Mouse (Mus musculus): ENCODE measurements around the gene Gm49673. TPM values are rescaled to one million over a fixed set of nuclear protein-coding genes. Genes with fewer than 3 reads are reported as not detected.
A peak's percentile ranks its signal among the peaks of the same experiment; 100 is the strongest.
"Not testable (repeated sequence)": the region's sequence is repeated elsewhere in the genome, so short reads cannot be mapped to it uniquely, and the experiment has no call there.

Gm49673 gene
- polyA plus RNA-seq, 1 experiment from 2014 or later = not detected

DNA sequence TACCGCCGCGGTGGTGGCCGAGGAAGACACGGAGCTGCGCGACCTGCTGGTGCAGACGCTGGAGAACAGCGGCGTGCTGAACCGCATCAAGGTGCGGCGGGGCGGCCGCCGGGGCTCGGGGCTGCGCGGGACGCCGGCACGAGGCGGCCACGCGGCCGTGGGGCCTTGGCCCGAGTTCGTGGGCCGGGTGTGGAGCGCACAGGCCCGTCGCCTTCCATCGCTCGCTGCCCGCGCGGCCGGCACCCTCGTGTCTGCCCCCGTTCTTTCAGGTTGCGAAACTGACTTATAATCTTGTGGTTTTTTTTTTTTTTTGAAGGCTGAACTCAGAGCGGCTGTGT, 18.0 kb upstream of the Gm49673 start:
- H3K4me1 ChIP-seq; ATAC-seq (ENCODE audit: extremely low read depth, insufficient number of reproducible peaks, low FRiP score, low TSS enrichment); H3K9me3 ChIP-seq; H3K27me3 ChIP-seq (replicated peaks): not testable (repeated sequence)
- peak overlapping the region; percentile 65 for H3K4me2 ChIP-seq
- H3K27ac ChIP-seq (replicated peaks) = peak overlapping the region; percentile 56; the same call in 1 of the 2 replicates
- H3K9ac ChIP-seq = peak overlapping the region; percentile 83
- H3K4me3 ChIP-seq = peak overlapping the region; percentile 61
- H3K36me3 ChIP-seq = peaks cover 16% of the 10 kb centered on the region
- WGBS = under 1% methylated on average over 40 of the region's 42 CpGs

DNA sequence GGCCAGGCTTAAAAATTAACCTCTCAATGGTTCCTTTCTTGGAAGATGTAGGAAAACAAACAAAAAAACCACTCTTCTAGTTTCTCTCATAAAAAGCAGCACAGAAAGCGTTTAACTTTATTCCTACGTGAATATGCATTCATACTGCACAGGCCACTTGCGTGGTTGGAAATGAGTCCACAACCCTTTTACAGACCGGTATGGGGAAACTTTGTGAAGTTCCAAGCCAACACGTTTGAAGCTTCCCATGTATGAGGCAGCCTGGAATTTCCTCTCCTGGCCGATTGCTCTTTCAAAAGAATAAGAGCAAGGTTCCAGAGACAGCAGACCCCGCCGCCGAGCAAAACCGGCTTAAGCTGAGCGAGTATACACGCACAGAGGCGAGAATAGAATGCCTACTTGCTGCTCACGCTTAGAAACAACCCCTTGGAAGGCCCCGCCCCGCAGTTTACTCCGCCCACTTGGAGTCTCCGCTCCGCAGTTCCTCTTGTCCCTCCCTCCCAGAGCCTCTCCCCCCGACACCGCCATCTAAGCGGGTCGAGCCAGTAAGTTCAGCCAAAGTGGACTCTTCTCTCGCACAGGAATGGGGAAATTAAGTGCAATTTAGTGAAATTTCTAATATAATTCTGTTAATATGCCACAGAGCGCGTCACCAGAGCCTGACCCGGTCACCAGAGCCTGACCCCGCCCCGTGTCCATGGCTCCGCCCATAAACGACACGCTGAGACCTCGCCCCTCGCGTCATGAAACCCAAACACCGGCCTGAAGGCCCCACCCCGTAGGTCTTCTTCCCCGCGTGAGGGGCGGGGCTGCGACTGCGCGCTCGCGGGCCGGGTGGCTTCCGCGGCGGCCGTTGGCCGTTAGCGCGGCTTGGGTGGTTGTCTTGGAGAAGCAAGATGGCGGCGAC, 17.4 kb upstream of the Gm49673 start, which contains the start of gene Fgfr1op:
Gene Fgfr1op, plus strand, starts transcription at position 801 of the 907 bp plus-strand sequence.
- under 1% methylated on average over 20 of the region's 55 CpGs for WGBS
- peak within 1 kb of the TSS; percentile 56; the same call in 1 of the 2 replicates for H3K27ac ChIP-seq (replicated peaks)
- H3K9ac ChIP-seq = peak within 1 kb of the TSS; percentile 83

DNA sequence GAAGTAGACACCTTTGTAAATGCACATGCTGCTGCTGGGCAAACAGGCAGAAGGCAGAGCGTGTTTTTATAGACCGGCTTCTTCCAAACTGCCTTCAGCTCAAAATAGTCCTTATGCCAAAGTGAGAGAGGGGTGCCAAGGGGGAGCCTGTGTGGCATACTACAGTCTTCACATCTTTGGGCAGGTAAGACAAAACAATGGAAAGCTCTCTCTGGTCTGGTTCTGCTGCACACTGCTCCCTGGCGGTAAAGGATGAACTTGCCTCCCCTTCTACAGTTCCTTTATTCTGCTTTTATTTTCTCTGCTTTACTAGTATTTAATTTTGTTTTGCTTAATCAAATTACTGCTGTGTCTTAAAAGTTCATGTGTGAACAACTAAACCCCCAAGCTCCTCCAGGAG, 13.4 kb upstream of the Gm49673 start:
- H3K27me3 ChIP-seq (replicated peaks); H3K27ac ChIP-seq (replicated peaks); H3K4me3 ChIP-seq; H3K36me3 ChIP-seq; H3K4me1 ChIP-seq; ATAC-seq (ENCODE audit: extremely low read depth, insufficient number of reproducible peaks, low FRiP score, low TSS enrichment); H3K9ac ChIP-seq; H3K9me3 ChIP-seq; H3K4me2 ChIP-seq: not testable (repeated sequence)
- WGBS = 49% methylated on average over 3 of the region's 3 CpGs

More for the DNA sequence above, 17.4 kb upstream of the Gm49673 start, which contains the start of gene Fgfr1op:
- peak within 1 kb of the TSS; percentile 65 for H3K4me2 ChIP-seq
- ATAC-seq (ENCODE audit: extremely low read depth, insufficient number of reproducible peaks, low FRiP score, low TSS enrichment) = peak; percentile 99
- H3K27me3 ChIP-seq (replicated peaks); H3K4me1 ChIP-seq; H3K36me3 ChIP-seq; H3K9me3 ChIP-seq: not testable (repeated sequence)
- peak within 1 kb of the TSS; percentile 61 for H3K4me3 ChIP-seq

DNA sequence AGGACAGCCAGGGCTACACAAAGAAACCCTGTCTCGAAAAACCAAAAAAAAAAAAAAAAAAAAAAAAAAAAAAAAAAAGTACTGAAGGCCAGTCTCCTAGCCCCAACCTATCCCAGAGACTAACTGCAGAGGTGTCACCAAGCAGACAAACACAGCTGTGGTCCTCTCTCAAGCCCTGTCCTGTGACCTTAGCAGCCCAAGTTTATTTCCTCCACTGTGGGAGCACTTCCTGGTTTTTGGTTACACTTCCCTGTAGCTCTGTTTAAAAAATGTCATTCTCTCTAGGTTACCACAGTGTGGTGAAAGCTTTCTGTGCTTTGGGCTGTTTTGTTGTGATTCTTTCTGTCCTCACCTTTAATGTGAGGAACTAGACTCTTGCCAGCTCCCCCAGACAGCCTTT, 11.0 kb upstream of the Gm49673 start:
- H3K36me3 ChIP-seq; H3K4me1 ChIP-seq; H3K27me3 ChIP-seq (replicated peaks); H3K27ac ChIP-seq (replicated peaks); ATAC-seq (ENCODE audit: extremely low read depth, insufficient number of reproducible peaks, low FRiP score, low TSS enrichment); H3K9me3 ChIP-seq; H3K9ac ChIP-seq; H3K4me3 ChIP-seq; H3K4me2 ChIP-seq: not testable (repeated sequence)
- no CpG with 5 or more reads among the region's 1 CpGs for WGBS

DNA sequence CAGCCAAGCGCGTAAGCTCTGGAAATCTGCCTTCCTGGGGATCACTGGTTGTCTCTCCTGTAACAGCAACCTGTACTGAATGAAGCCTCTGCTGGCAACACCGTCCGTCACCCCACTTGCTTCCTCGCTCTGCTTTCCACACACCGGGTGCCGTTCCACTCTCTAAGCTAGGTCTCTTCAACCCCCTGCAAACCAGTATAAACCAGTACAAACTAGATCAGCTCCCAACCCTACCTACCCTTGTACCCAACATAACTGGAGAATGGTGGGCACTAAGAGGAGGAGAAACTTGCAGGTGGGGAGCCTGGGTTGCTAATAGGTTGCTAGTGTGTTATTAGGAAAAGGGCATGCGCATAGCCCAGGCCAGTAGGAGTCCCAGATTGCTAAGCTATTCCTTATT, 8.4 kb upstream of the Gm49673 start:
- H3K9ac ChIP-seq; H3K27ac ChIP-seq (replicated peaks); ATAC-seq (ENCODE audit: extremely low read depth, insufficient number of reproducible peaks, low FRiP score, low TSS enrichment); H3K36me3 ChIP-seq; H3K9me3 ChIP-seq; H3K4me3 ChIP-seq; H3K27me3 ChIP-seq (replicated peaks); H3K4me2 ChIP-seq; H3K4me1 ChIP-seq: not testable (repeated sequence)
- WGBS = 70% methylated on average over 1 of the region's 8 CpGs

DNA sequence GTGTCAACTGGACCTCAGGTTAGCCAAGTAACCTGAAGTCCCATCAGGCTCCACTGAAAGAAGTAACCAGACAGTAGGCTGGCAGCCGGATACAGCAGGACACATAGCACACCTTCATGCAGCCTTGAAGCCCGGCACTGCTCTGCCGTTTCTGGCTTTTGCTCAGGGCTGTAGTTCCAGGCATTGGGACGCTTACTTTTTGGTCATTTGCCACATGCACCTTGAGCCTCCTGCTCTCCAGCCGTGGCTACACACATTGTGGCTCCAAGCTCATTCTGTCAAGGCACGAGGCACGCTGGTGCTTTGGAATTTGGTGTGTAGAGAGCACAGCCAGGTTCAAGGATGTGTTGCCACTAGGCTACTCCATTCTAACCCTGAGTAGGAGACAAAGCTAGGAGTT, 7.4 kb upstream of the Gm49673 start:
- not testable (repeated sequence) for H3K27ac ChIP-seq (replicated peaks); H3K9ac ChIP-seq; H3K9me3 ChIP-seq; H3K36me3 ChIP-seq; H3K27me3 ChIP-seq (replicated peaks); H3K4me3 ChIP-seq; H3K4me1 ChIP-seq; ATAC-seq (ENCODE audit: extremely low read depth, insufficient number of reproducible peaks, low FRiP score, low TSS enrichment); H3K4me2 ChIP-seq
- 70% methylated on average over 7 of the region's 7 CpGs for WGBS

DNA sequence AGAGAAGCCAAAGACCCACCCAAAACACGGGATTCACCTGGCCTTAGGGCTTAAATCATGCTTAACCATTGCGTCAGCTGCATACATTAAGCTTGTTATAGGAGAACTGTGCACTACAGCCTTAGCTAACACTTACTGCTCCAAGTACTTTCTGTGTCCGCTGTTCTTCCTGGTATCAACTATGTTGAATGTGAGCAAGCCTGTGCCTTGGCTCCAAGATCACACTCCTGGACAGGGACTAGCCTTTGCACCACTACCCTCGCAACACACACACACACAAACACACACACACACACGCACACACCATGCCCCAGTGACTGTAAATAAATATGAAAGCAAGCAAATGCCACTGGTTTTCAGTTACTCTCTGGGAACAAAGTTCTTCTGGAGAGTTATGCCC, 657 bp downstream of the Gm49673 start:
- peak overlapping the region; percentile 64 for H3K4me3 ChIP-seq
- H3K9ac ChIP-seq = peak overlapping the region; percentile 85
- not testable (repeated sequence) for H3K9me3 ChIP-seq; H3K27me3 ChIP-seq (replicated peaks); ATAC-seq (ENCODE audit: extremely low read depth, insufficient number of reproducible peaks, low FRiP score, low TSS enrichment); H3K36me3 ChIP-seq; H3K4me1 ChIP-seq; H3K27ac ChIP-seq (replicated peaks)
- peak overlapping the region; percentile 67 for H3K4me2 ChIP-seq
- WGBS = 25% methylated on average over 5 of the region's 5 CpGs

DNA sequence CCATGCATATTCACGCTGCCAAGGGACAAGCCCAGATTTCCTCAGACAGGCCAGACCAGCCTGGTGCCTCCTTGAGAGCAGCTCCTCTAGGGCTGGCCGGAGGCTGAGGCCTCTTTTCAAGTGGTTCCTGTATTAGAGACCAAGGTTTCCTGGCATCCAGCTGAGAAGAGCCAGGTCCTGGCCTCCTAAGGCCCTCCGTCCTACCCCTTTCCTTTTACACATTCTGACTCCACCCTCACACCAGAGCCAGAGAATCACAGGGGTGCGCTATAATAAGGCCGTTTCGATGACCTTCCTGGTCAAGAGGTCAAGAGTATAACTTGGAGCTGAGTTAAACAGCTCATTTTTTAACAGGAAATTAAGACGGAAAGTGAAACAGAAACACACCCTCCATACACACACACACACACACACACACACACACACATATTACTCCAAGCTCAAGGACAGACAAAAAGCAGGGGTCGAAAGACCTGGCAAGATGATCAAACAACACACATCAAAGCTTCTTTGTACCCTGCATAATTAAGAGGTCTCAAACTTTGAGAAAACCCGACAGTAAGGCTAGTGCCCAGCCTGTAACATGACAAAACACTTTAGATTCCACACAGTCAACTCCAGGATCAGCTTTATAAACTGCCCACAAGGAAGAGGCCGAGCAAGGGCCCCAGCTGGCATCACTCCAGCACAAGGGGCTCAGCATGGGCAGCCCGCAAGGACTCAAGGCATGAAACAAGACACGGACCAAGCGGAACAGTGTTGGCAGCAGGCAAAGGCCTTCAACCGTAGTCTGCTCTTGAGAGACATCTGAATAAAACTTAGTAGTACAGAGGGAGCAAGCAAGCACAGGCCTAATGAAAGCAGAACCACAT, 3.5 kb downstream of the Gm49673 start:
- ATAC-seq (ENCODE audit: extremely low read depth, insufficient number of reproducible peaks, low FRiP score, low TSS enrichment); H3K27me3 ChIP-seq (replicated peaks); H3K4me3 ChIP-seq; H3K4me1 ChIP-seq; H3K9me3 ChIP-seq; H3K36me3 ChIP-seq: not testable (repeated sequence)
- Histone ChIP-seq H3K9ac (0 out of 2 replicates have a peak overlapping the region, but pooled peaks have one; percentile 54), H3K4me2 (peak overlapping the region; percentile 37), H3K27ac (replicated peaks) (peak overlapping the region; percentile 66)
- 40% methylated on average over 13 of the region's 14 CpGs for WGBS

DNA sequence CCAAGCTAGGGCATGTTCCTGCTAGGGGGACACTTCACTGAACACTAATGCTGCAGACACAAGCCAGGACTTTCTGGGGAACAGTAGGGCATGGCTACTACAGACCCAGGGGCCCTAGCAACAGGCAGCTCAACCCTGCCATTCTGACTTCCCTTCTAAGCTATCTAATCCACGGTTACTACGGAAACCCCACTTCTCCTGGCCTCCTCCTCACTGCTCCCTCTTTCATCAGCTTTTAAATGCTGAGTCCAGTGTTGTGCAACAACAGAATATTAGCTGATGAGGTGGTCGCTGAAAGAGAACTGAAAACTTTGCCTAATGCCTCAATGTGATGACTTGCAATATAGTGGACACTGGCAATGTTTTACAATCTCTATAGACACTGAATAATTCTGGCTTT, 7.4 kb downstream of the Gm49673 start:
- not testable (repeated sequence) for H3K36me3 ChIP-seq; H3K27me3 ChIP-seq (replicated peaks); H3K27ac ChIP-seq (replicated peaks); H3K4me3 ChIP-seq; H3K9me3 ChIP-seq; H3K4me1 ChIP-seq; H3K9ac ChIP-seq; H3K4me2 ChIP-seq; ATAC-seq (ENCODE audit: extremely low read depth, insufficient number of reproducible peaks, low FRiP score, low TSS enrichment)
- 63% methylated on average over 3 of the region's 3 CpGs for WGBS

DNA sequence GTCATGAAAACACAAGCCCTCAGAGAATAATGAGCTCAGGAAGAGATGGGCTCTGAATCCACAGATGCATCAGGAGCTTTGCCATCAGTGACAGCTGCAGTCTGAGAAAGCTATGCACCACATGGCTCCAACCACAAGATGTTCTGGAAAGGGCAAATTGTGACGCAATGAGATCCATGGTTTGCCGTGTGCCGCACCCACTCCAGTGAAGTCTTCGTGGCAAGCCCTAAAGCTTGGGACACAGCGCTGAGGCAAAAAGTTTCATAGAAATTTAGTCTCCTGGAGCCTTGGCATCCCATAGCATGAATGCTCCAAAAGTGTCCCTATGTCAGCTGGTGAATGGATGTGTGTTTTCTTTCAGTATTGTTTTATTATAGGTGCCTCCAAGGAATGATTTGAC, 9.5 kb downstream of the Gm49673 start:
- H3K4me3 ChIP-seq; H3K4me1 ChIP-seq; H3K4me2 ChIP-seq; H3K9ac ChIP-seq; H3K27ac ChIP-seq (replicated peaks); H3K9me3 ChIP-seq; ATAC-seq (ENCODE audit: extremely low read depth, insufficient number of reproducible peaks, low FRiP score, low TSS enrichment); H3K36me3 ChIP-seq; H3K27me3 ChIP-seq (replicated peaks): not testable (repeated sequence)
- 90% methylated on average over 5 of the region's 5 CpGs for WGBS

DNA sequence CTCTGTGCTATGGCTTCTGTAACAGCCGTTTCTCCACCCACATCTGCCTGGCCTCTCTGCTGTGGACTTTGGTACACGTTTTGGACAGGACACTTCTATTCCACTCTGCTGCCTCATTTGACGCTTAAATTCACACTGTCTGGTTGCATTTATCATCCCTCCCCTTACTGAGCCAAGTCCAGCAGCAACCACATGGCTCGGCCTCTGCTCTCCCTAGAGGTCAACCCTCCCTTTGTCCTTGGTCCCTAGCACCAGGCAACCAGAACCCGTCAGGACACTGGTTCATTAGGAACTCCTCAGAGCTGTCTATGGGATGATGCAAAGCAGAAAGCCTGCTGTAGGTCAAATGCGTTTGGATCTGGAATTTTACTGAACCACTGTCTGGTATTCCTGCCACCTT, 16.7 kb downstream of the Gm49673 start:
- H3K27ac ChIP-seq (replicated peaks); H3K4me2 ChIP-seq; H3K27me3 ChIP-seq (replicated peaks); H3K36me3 ChIP-seq; H3K4me3 ChIP-seq; ATAC-seq (ENCODE audit: extremely low read depth, insufficient number of reproducible peaks, low FRiP score, low TSS enrichment); H3K9ac ChIP-seq; H3K4me1 ChIP-seq; H3K9me3 ChIP-seq: not testable (repeated sequence)
- WGBS = no CpG with 5 or more reads among the region's 6 CpGs
